Mouse (Mus musculus) MEL (cell line): ENCODE results near the gene Prkag2.

Experiments used
- BHLHE40 ChIP-seq: IDR thresholded peaks from 2 replicates; pipeline ENCODE4 v1.6.1; 2012; ENCODE audit warnings: low read depth, mild to moderate bottlenecking, inconsistent platforms, low read length, improper control_type of control experiment, borderline replicate concordance
- CHD2 ChIP-seq: IDR thresholded peaks from 2 replicates; pipeline ENCODE4 v1.6.1; 2011; ENCODE audit warnings: low read length, improper control_type of control experiment
- CTCF ChIP-seq, 3 experiments: IDR thresholded peaks in 2 of 3; conservative IDR thresholded peaks in 1 of 3; 2 replicates each; pipeline ENCODE4 v1.5.1; 2011 to 2012; ENCODE audit warnings: low read length in 3 of 3, low read depth in 2 of 3, mild to moderate bottlenecking in 2 of 3, improper control_type of control experiment in 1 of 3, inconsistent platforms in 1 of 3, mixed read lengths in 1 of 3, moderate library complexity in 1 of 3; ENCODE audit not compliant: control insufficient read depth in 1 of 3, insufficient read depth in 1 of 3, poor library complexity in 1 of 3, severe bottlenecking in 1 of 3
- E2F4 ChIP-seq: IDR thresholded peaks from 2 replicates; pipeline ENCODE4 v1.6.1; 2011; ENCODE audit warnings: low read depth, low read length, improper control_type of control experiment, borderline replicate concordance
- EP300 ChIP-seq, 2 experiments: IDR thresholded peaks; 2 replicates each; pipeline ENCODE4 v1.6.1; 2011; ENCODE audit warnings: improper control_type of control experiment in 2 of 2, low read length in 2 of 2, low read depth in 1 of 2, mild to moderate bottlenecking in 1 of 2
- GABPA ChIP-seq: IDR thresholded peaks from 2 replicates; pipeline ENCODE4 v1.6.1; 2012; ENCODE audit warnings: low read depth, mild to moderate bottlenecking, inconsistent platforms, low read length, improper control_type of control experiment, moderate library complexity
- KAT2A ChIP-seq: conservative IDR thresholded peaks from 2 replicates; pipeline ENCODE4 v1.6.1; 2012; ENCODE audit warnings: low read depth, low read length, improper control_type of control experiment, inconsistent platforms
- POLR2A ChIP-seq, 2 experiments: IDR thresholded peaks; 2 replicates each; pipeline ENCODE4 v1.6.1; 2011 to 2012; ENCODE audit warnings: low read length in 2 of 2, mild to moderate bottlenecking in 2 of 2, control low read depth in 1 of 2, improper control_type of control experiment in 1 of 2, low read depth in 1 of 2, moderate library complexity in 1 of 2; ENCODE audit not compliant: control insufficient read depth in 1 of 2, insufficient read depth in 1 of 2, poor library complexity in 1 of 2
- RAD21 ChIP-seq: IDR thresholded peaks from 2 replicates; pipeline ENCODE4 v1.6.1; 2011; ENCODE audit warnings: mild to moderate bottlenecking, low read depth, low read length, improper control_type of control experiment
- TBP ChIP-seq: IDR thresholded peaks from 2 replicates; pipeline ENCODE4 v1.8.0; 2011; ENCODE audit warnings: low read depth, low read length, improper control_type of control experiment
- TCF12 ChIP-seq: IDR thresholded peaks from 2 replicates; pipeline ENCODE4 v1.6.1; 2014; ENCODE audit warnings: low read depth, mild to moderate bottlenecking, inconsistent platforms, low read length, improper control_type of control experiment, moderate library complexity
- USF1 ChIP-seq: IDR thresholded peaks from 2 replicates; pipeline ENCODE4 v1.6.1; 2014; ENCODE audit warnings: low read depth, mild to moderate bottlenecking, inconsistent platforms, low read length, improper control_type of control experiment, moderate library complexity
- ZC3H11A ChIP-seq: IDR thresholded peaks from 2 replicates; pipeline ENCODE4 v1.6.1; 2012; ENCODE audit warnings: low read depth, mild to moderate bottlenecking, inconsistent platforms, low read length, improper control_type of control experiment

DNA sequence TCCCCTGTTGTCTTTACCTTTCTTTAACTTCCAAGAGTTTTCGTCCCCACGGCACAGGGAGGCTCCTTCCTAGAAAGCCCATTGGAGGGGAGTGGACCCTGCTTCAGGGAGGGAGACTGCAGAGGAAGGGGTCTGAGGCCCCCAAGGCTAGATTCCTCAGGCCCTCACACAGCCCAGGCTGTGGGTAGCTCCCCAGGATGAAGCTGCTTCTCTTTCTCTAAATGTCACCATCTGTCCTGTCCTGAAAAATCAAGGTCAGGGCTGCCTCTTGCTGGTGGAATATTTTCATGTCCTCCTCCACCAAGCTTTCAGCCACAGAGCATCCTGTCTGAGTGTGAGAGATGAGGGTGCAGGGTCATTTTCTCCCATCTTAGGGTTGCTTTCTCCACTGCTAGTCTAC lies 113.5 kb downstream of the Prkag2 start:
- TF ChIP-seq BHLHE40 (no peak), ZC3H11A (no peak), CTCF (IDR thresholded peaks at IDR 0.05 in 2 of 3, conservative IDR thresholded peaks at IDR 0.05 in 1 of 3; ENCODE audit: control insufficient read depth in 1 of 3, insufficient read depth in 1 of 3, low read depth in 2 of 3, low read length in 3 of 3, poor library complexity in 1 of 3, severe bottlenecking in 1 of 3) (no peak), EP300 (IDR thresholded peaks at IDR 0.05; ENCODE audit: low read depth in 1 of 2, low read length in 2 of 2) (no peak), TBP (no peak), E2F4 (no peak), POLR2A (IDR thresholded peaks at IDR 0.05; ENCODE audit: control insufficient read depth in 1 of 2, insufficient read depth in 1 of 2, low read depth in 1 of 2, low read length in 2 of 2, poor library complexity in 1 of 2) (no peak), KAT2A (no peak), CHD2 (no peak), USF1 (no peak), GABPA (no peak), RAD21 (no peak), TCF12 (no peak)
